Mouse (Mus musculus) ovary, adult 18-20 months (tissue): ENCODE measurements at regions not wholly inside any gene's neighbourhood (a gene's known extent, or its start where the extent isn't known, plus 50 kb on each side); places are given as distances from the start of the nearest gene placed in this dataset.
A peak's percentile ranks its signal among the peaks of the same experiment; 100 is the strongest.

Experiments
- DNase-seq: peaks from one replicate; pipeline ENCODE4 v3.0.0; 2022; ENCODE audit warnings: low spot score, mixed read lengths

DNA sequence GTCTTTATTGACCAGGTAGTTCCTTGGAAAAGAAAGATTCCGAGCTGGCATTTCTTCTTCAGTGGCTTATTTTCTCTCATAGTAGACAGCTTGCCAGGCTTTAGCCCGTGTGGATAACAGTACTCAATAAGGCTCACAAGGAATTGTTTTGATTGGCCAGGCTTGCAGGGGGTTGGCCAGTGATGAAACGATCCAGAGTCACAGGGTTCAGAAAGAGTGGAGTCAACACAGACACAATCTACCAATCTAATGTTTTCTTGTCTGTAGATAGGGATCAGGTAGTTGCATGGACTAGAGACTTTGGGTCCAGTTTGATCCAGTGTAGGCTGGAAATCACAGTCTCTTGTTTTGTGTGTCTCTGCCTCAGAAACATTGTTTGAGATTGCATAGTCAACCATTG is 115.8 kb upstream of the Tab2 start:
- DNase-seq, result no peak

GRCm38 (mm10) chr10:8070472-8070871 is 114.4 kb upstream of the Tab2 start:
- no peak for DNase-seq

- DNase-seq, result no peak
These were observed 110.9 kb upstream of the Tab2 start for GRCm38 (mm10) chr10:8066926-8067325.

GRCm38 (mm10) chr10:8065746-8066145 is 109.7 kb upstream of the Tab2 start:
- DNase-seq, result no peak

- DNase-seq, result no peak
These were observed 108.3 kb upstream of the Tab2 start for GRCm38 (mm10) chr10:8064281-8064680.

DNA sequence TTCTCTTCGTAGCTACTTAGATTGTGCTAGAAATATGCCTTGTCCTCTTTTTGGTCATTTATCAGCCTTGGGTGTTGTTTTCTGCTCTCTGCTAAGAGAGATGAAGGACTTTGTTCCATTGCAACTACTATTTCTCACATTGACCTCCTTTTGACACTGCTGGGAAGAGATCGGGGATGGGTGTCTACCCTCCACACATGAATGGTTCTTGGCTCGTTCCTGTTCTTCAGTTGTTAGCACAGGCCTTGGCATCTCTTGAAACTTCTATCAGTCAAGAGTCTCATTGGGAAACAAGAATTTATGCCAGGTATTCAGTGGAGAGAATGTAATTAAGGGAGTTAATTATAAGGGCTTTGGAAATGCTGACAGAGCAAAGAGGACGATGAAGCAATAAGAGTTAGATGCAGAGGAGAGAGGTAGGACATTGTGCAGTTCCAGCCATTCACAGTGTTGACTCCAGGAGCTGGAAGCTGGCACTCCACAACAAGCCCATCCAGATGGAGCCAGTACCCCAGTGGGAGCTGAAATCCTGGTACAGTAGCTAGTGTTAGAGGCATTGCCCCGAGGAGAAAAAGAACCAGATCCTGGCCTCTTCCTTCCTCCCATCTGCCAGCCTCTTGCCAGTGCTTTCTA is 107.5 kb upstream of the Tab2 start:
- no peak for DNase-seq

DNA sequence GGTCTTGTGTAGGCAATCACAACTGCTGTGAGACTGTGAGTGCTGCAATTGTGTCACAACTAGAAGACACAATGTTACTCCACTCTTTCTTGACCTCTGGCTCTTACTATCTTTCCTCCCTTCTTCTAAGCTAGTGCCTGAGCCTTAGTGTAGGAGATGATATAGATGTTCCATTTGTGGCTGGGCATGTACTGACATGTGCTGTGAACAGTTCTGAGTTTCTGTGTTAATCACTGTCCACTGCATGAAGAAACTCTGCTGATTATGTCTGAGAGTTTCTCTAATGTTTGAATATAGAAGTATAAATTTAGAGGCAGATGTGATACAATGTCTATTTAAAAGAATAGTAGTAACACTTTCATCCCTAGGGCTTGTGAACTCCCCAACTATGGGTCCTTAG is 105.0 kb upstream of the Tab2 start:
- no peak for DNase-seq

GRCm38 (mm10) chr10:8059769-8060168 is 103.7 kb upstream of the Tab2 start:
- DNase-seq, result no peak

DNA sequence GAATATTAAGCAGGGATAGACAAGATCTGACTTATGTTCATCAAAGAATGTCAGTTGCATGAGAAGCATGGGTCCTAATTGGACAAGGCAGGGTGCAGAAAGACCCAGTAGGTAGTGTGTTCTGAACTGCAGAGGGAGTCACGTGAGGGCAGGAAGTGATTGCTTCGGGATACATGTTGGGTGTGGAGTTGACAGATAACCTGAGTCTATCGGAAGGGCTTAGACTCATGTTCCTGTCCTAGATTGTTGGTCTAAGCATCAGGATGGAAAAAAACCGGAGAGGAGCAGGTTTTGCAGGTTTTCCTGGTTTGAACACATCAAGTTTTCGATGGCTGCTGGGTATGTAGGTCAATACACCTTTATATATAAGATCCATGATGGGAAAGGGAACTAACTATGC is 101.8 kb upstream of the Tab2 start:
- DNase-seq, result no peak

DNA sequence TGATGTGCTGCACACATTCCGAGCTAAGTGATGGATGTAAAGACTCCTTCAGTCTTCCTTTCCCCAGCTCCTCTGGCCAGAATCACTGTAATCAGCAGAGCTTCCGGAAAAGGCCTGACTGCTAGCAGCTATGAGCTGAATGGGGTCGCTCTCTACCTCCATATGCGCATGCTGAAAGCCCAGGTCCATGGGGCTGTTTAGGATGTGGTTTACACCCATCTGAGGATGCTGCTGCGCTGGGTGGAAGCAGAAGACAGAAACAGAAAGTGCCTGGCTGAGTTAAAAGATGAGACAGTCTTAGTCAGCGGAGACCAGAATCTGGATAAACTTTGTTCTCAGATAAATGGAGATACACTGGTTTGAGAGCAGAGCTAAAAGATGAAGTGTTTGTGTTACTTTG is 99.3 kb upstream of the Tab2 start:
- no peak for DNase-seq

- no peak for DNase-seq
These were observed 87.6 kb upstream of the Tab2 start for GRCm38 (mm10) chr10:8043416-8044163.

DNA sequence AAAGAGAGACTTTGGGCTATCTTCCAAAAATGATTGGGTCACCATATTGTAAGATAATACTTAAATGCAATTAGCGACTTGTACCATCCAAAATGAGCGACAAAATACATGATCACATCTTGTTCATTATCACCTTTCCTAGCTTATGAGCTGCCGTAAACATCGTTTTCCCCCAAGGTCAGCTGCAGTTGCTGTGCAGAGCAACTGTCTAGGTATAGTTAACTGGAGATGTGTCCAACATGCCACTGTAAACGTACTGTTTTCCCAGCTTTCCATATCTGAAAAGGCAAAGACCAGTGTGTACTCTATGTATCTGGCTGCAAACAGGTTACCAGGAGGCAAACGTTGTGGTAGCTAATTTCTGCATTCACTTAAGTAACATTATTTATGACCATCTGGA is 86.3 kb upstream of the Tab2 start:
- DNase-seq, result no peak

DNA sequence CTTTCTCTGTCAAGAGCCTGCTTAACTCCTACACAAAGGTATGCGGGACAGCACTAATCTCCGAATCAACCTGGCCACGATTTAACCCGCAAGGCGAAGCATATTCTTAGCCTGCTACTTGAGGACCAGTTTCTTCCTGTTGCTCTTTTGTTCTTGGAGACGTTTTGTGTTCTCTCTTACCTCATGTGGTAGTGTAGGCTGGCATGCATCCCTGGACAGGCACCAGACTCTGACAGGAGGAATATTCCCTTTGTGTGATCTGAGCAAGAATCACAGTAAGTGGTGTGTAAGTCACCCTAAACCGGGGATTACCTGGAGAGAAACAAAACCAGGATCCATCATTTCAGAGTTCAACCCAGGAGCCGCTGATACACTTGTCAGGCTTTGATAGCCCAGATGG is 85.8 kb upstream of the Tab2 start:
- DNase-seq, result no peak

GRCm38 (mm10) chr10:8037986-8038631 is 82.1 kb upstream of the Tab2 start:
- no peak for DNase-seq

DNA sequence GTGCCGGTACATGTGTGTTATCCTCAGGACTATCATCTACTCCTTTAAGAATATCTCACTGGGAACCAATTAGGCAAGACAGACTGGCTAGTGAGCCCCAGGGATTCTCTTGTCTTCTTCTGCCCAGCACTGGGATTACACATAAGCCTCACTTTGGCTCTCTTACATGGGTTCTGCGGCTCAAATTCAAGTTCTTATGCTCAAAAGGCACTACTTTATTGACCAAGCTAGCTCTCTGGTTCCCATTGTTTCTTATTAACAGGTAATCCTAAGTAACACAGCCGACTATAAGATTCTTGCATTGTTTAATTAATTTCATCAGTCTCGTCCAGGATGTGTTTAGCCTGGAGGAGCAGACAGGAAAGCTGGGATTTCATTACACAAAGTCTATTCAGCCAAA is 80.3 kb upstream of the Tab2 start:
- no peak for DNase-seq

DNA sequence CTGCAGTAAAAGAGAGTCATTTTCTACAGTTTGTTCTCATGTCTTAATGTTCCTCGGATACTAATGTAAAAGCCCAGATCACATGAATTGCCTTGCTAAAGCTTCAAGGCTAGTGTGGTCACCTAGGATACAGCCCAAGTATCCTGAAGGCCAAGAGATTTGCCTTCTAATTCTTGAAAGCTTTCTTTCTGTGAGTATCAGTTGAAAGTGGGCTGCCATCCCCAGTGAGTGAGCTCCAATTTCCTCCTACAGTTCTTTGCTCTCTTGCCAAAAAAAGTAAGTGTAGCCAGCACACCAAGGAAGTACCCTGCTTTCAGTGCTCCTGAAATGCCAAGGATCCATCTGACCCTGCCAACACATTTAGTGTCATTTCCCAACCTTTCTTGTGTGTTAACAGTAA is 79.3 kb upstream of the Tab2 start:
- DNase-seq, result no peak

DNA sequence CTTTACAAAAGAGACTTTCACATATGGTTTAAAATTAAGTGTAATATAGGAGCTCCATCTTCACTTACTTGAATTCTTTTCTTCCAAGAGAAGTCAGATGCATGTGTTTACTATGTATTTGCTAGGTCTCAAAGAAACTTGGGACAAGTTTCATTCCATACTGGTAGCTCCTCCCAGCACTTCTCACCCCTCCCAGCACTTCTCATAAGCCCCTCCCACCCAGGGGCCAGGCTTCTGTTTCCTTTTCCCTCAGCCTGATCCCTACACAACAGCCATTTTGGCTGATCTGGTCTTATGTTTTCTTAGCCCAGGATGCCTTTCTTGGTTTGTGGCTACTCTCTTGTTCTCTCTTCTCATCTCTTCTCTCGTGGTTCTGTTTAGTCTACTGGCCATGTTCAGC is 76.2 kb upstream of the Tab2 start:
- no peak for DNase-seq

GRCm38 (mm10) chr10:8028840-8029239 is 72.8 kb upstream of the Tab2 start:
- no peak for DNase-seq

GRCm38 (mm10) chr10:8027023-8027422 is 71.0 kb upstream of the Tab2 start:
- peak; percentile 9 for DNase-seq

DNA sequence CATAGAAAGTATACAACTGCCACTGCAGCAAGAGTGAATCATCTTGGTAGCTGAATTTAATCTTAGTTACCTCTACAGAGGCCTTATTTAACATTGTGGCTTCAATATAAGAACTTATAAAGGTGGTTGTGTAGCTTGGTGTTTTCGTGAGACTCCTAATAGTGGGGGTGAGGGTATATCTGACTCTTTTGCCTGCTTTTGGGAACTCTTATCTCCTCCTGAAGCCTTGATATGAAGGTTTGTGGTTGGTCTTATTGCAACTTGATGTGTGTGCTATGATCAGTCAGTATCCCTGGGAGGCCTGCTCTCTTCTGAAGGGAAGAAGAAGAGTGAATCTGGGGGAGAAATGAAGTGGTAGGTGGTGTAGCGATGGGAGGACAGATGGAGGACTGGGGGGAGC is 67.7 kb upstream of the Tab2 start:
- DNase-seq, result no peak

DNA sequence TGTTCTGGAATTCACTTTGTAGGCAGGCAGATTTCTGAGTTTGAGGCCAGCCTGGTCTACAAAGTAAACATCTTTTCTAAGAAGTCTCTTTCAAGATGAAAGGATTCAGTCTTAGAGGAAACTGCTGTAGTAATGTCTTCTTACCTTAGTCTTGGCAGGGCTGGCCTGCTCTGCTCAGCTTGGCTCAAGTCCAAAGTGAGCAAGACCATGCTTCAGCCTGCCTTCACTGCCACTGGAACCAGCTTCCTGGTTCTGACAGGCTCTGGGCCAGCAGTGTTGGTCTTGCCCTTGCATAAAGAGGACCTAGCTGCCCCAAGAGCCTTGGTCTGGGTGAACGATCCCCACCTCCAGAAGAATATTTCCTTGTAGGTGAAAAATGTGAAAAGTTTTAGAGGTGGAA is 65.9 kb upstream of the Tab2 start:
- peak; percentile 11 for DNase-seq

DNA sequence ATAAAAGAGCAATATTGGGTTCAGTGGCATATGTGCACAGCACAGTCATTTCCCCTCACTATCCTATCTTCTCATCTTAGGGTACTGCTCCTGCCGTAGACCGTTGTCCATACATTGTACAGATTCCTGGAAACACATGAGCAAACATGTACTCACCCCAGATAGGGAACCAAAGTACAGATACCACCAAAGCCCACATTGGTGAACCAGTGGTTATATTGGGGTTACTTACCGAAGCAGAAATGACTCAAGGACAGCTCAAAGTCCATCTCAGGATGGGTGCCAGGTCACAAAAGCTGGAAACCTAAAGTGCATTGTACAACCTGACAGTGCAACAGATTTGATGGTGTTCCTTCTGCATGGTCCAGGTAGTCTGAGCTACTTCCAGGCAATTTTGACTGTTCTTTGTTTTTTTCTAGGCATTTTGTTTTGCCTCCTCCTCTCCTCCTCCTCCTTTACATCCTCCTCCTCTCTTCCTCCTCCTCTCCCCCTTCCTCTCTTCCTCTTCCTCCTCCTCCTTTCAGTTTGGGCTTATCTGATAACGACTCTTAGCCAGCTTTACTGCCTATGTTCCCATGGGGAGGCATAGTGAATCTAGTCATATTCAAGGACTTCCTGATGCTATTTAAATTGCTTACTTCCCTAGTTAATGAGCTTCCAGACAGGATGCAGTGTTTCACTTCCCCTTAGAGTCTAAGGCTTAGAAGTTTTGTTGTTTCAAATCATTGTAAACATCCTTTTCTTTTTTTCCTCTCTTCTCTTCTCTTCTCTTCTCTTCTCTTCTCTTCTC is 65.1 kb upstream of the Tab2 start:
- DNase-seq, result no peak

DNA sequence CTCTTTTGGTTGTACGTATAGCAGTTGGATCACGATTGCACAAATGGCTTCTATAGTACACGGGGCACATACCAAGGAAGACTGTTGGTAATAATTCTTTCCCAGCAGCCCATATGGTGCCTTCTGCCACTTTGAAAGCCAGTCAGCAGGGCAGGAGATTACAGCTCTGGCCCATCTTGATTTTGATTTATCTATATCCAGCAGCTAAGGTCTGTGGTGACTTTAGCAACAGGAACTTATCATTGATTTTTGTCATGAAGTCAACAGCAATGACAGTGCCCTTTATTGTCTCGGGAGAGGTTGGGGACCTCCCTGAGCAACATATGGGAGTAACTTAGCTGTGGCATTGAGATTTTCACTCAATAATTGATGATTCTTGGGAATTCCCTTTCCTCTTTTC is 64.1 kb upstream of the Tab2 start:
- no peak for DNase-seq
